Mouse (Mus musculus): ENCODE measurements around the gene Hhat.

GRCm38 (mm10) chr1:192650023-192650422, 121.0 kb downstream of the Hhat start:
- TF ChIP-seq EP300 (optimal IDR thresholded peaks at IDR 0.05) (no peak), CTCF (IDR thresholded peaks at IDR 0.05; ENCODE audit: low read depth) (no peak)

Measured in stomach, postnatal 0 days (tissue).